In genomic region chr6:115275116-115275815, GRCm38 (mm10) we compare ENCODE assay signal across 28 mouse cellular contexts. TPM values are rescaled to one million over a fixed set of nuclear protein-coding genes. Genes with fewer than 3 reads are reported as not detected.
"Had no signal": no experiment of that assay in that cellular context is flagged by ENCODE, and none has a peak within 500 bp of the region (broad histone marks: within the 10 kb centered on the region; RNA-seq: fewer than 3 reads in every experiment).

No protein-coding gene starts in this region.

- H3K4me3 ChIP-seq: limb, embryonic 12.5 days; limb, embryonic 15.5 days had no signal

- DNase-seq: kidney, adult 9 months; kidney, postnatal 14 days; kidney, postnatal 4 days; left cerebral cortex, postnatal 4 days; liver, postnatal 0 days; lung, postnatal 10 days; midbrain, embryonic 14.5 days; thymus, adult 18-20 months; thymus, postnatal 36 days had no signal

- H3K27ac ChIP-seq: limb, embryonic 12.5 days; limb, embryonic 15.5 days; liver, embryonic 14.5 days; macrophage had no signal

- H3K27me3 ChIP-seq: limb, embryonic 12.5 days; limb, embryonic 15.5 days had no signal

- H3K9ac ChIP-seq: limb, embryonic 12.5 days; limb, embryonic 15.5 days; liver, embryonic 14.5 days; liver, postnatal 0 days had no signal

- H3K36me3 ChIP-seq: limb, embryonic 12.5 days; limb, embryonic 15.5 days had no signal

- H3K4me2 ChIP-seq: limb, embryonic 12.5 days; limb, embryonic 15.5 days; liver, embryonic 11.5 days had no signal

- H3K9me3 ChIP-seq: limb, embryonic 12.5 days; limb, embryonic 15.5 days had no signal

- ATAC-seq: liver, postnatal 0 days had no signal

RNA-seq across cellular contexts. Expression of gene Timp4, which starts 23.3 kb away (rescaled TPM):
- polyA plus RNA-seq: liver, embryonic 14.5 days; liver, postnatal 0 days; macrophage had no signal

RNA-seq across cellular contexts. Expression of gene Gm17482, which starts 48.1 kb away (rescaled TPM):
- total RNA-seq: layer of hippocampus, adult 18-20 months; layer of hippocampus, postnatal 14 days; left cerebral cortex, adult 8-10 months; left cerebral cortex, postnatal 14 days; left cerebral cortex, postnatal 4 days; megakaryocyte, adult 5-6 weeks; midbrain, postnatal 0 days had no signal
- polyA plus RNA-seq: kidney, embryonic 16.5 days; limb, embryonic 12.5 days; limb, embryonic 15.5 days; liver, embryonic 11.5 days; liver, embryonic 14.5 days; liver, postnatal 0 days; macrophage; midbrain, embryonic 14.5 days; midbrain, postnatal 0 days; neural tube, embryonic 11.5 days; neural tube, embryonic 14.5 days; small intestine, adult 2 months; spleen, adult 2 months; stomach, embryonic 16.5 days; testis, adult 2 months; urinary bladder, adult 2 months had no signal
